Mouse (Mus musculus) ES-Bruce4 (cell line): ENCODE results near the gene Arfip1. TPM values are rescaled to one million over a fixed set of nuclear protein-coding genes. Genes with fewer than 3 reads are reported as not detected.

Source experiments
- H3K27ac ChIP-seq: 2 replicates; pipeline ENCODE4 v1.5.1; 2012; ENCODE audit warnings: low read length, inconsistent platforms; ENCODE audit not compliant: insufficient read depth
- H3K27me3 ChIP-seq: 2 replicates; pipeline ENCODE4 v1.6.1; 2012; ENCODE audit warnings: mild to moderate bottlenecking, low read length, inconsistent platforms; ENCODE audit not compliant: control insufficient read depth, poor library complexity, insufficient read depth, severe bottlenecking
- H3K36me3 ChIP-seq: 2 replicates; pipeline ENCODE4 v1.6.1; 2012; ENCODE audit warnings: inconsistent platforms, mild to moderate bottlenecking, low read length, moderate library complexity; ENCODE audit not compliant: control insufficient read depth, poor library complexity, insufficient read depth, severe bottlenecking
- H3K4me1 ChIP-seq: one replicate; pipeline ENCODE4 v1.8.1; 2011; ENCODE audit warnings: low read length; ENCODE audit not compliant: control insufficient read depth, insufficient read depth
- H3K4me3 ChIP-seq: 2 replicates; pipeline ENCODE4 v1.5.1; 2011; ENCODE audit warnings: low read depth, mild to moderate bottlenecking, low read length
- H3K9ac ChIP-seq: 2 replicates; pipeline ENCODE4 v1.6.1; 2012; ENCODE audit warnings: low read depth, mild to moderate bottlenecking, inconsistent platforms; ENCODE audit not compliant: poor library complexity, severe bottlenecking
- H3K9me3 ChIP-seq: replicated peaks from 2 replicates; pipeline ENCODE4 v1.6.1; 2012; ENCODE audit warnings: mild to moderate bottlenecking, low read length, inconsistent platforms; ENCODE audit not compliant: control insufficient read depth, poor library complexity, insufficient read depth, severe bottlenecking
- CTCF ChIP-seq: IDR thresholded peaks from one replicate; pipeline ENCODE4 v1.8.1; 2011; ENCODE audit warnings: low read depth, low read length
- EP300 ChIP-seq: IDR thresholded peaks from 2 replicates; pipeline ENCODE4 v1.6.1; 2011; ENCODE audit warnings: low read depth, low read length; ENCODE audit not compliant: insufficient read depth
- POLR2A ChIP-seq: IDR thresholded peaks from one replicate; pipeline ENCODE4 v1.8.1; 2011; ENCODE audit warnings: low read length; ENCODE audit not compliant: insufficient read depth
- polyA plus RNA-seq: library from polyadenylated mRNA; stranded (reverse); fragments of >200 nt; gene quantifications from 2 replicates; pipeline ENCODE4 v1.2.4, GENCODE M21; 2011; ENCODE audit warnings: low read depth; ENCODE audit not compliant: missing spikeins, insufficient read depth, insufficient read length

The Arfip1 gene
- polyA plus RNA-seq, 1 experiment: 32.9 TPM

GRCm38 (mm10) chr3:84582913-84583276 lies 470 bp upstream of the Arfip1 start:
- peak overlapping the region; percentile 98 for H3K4me3 ChIP-seq
- H3K9ac ChIP-seq: peak overlapping the region; percentile 48
- H3K36me3 ChIP-seq: no peaks in the 10 kb centered on the region
- no peak overlapping the region for H3K27ac ChIP-seq
- H3K27me3 ChIP-seq: no peaks in the 10 kb centered on the region
- no peaks in the 10 kb centered on the region for H3K9me3 ChIP-seq
- H3K4me1 ChIP-seq: no peaks in the 10 kb centered on the region
- TF ChIP-seq CTCF: no peak

- H3K9ac ChIP-seq: peak overlapping the region; percentile 48
- H3K9me3 ChIP-seq: no peaks in the 10 kb centered on the region
- peak overlapping the region; percentile 12; the same call in 1 of the 2 replicates for H3K27ac ChIP-seq
- H3K27me3 ChIP-seq: no peaks in the 10 kb centered on the region
- TF ChIP-seq CTCF (no peak), EP300 (no peak), POLR2A (no peak)
- H3K36me3 ChIP-seq: no peaks in the 10 kb centered on the region
- H3K4me1 ChIP-seq: no peaks in the 10 kb centered on the region
- H3K4me3 ChIP-seq: peak overlapping the region; percentile 87
Measured at GRCm38 (mm10) chr3:84581696-84582022, 766 bp downstream of the Arfip1 start.

- Histone ChIP-seq H3K4me1 (no peaks in the 10 kb centered on the region), H3K4me3 (no peak overlapping the region), H3K27me3 (no peaks in the 10 kb centered on the region), H3K36me3 (no peaks in the 10 kb centered on the region), H3K9ac (no peak overlapping the region), H3K27ac (no peak overlapping the region), H3K9me3 (no peaks in the 10 kb centered on the region)
- TF ChIP-seq POLR2A: no peak
- TF ChIP-seq EP300: no peak
Measured at GRCm38 (mm10) chr3:84580716-84581115, 1.7 kb downstream of the Arfip1 start.

- Histone ChIP-seq H3K9ac (no peak overlapping the region), H3K27ac (no peak overlapping the region)
- TF ChIP-seq CTCF: no peak
- TF ChIP-seq POLR2A: no peak
- no peak for TF ChIP-seq EP300
Measured at GRCm38 (mm10) chr3:84570501-84570900, 11.9 kb downstream of the Arfip1 start.

GRCm38 (mm10) chr3:84569587-84569986 lies 12.8 kb downstream of the Arfip1 start:
- no peaks in the 10 kb centered on the region for H3K4me1 ChIP-seq
- H3K9me3 ChIP-seq: no peaks in the 10 kb centered on the region
- no peak overlapping the region for H3K27ac ChIP-seq
- no peak overlapping the region for H3K4me3 ChIP-seq
- TF ChIP-seq CTCF (no peak), POLR2A (no peak), EP300 (no peak)
- no peaks in the 10 kb centered on the region for H3K36me3 ChIP-seq
- H3K9ac ChIP-seq: no peak overlapping the region
- no peaks in the 10 kb centered on the region for H3K27me3 ChIP-seq

More at GRCm38 (mm10) chr3:84570501-84570900, 11.9 kb downstream of the Arfip1 start:
- no peak overlapping the region for H3K4me3 ChIP-seq
- no peaks in the 10 kb centered on the region for H3K9me3 ChIP-seq
- no peaks in the 10 kb centered on the region for H3K36me3 ChIP-seq
- H3K4me1 ChIP-seq: no peaks in the 10 kb centered on the region
- H3K27me3 ChIP-seq: no peaks in the 10 kb centered on the region

- H3K4me3 ChIP-seq: no peak overlapping the region
- H3K27ac ChIP-seq: no peak overlapping the region
Measured at GRCm38 (mm10) chr3:84568540-84568939, 13.9 kb downstream of the Arfip1 start.

More at GRCm38 (mm10) chr3:84568540-84568939, 13.9 kb downstream of the Arfip1 start:
- H3K9ac ChIP-seq: no peak overlapping the region
- no peaks in the 10 kb centered on the region for H3K4me1 ChIP-seq
- no peak for TF ChIP-seq POLR2A
- no peaks in the 10 kb centered on the region for H3K9me3 ChIP-seq
- no peaks in the 10 kb centered on the region for H3K36me3 ChIP-seq
- H3K27me3 ChIP-seq: no peaks in the 10 kb centered on the region
